Comparison of ENCODE assay signal across 8 mouse cellular contexts in genomic region chr1:64735781-64736680, GRCm38 (mm10). TPM values are rescaled to one million over a fixed set of nuclear protein-coding genes. Genes with fewer than 3 reads are reported as not detected.
DNase-seq lines count a peak whose midpoint lies in the region; ATAC-seq lines count a peak whose summit lies in the region.

No protein-coding gene starts in this region.

- peaks cover 48% of the 10 kb centered on the region for H3K4me1 ChIP-seq in forebrain, embryonic 15.5 days
- H3K4me1 ChIP-seq in hindbrain, embryonic 11.5 days (replicated peaks; ENCODE audit: control insufficient read depth, insufficient read depth, low read length), result peaks cover 10% of the 10 kb centered on the region
- H3K4me1 ChIP-seq in limb, embryonic 12.5 days (replicated peaks), result peaks cover 40% of the 10 kb centered on the region
- H3K4me1 ChIP-seq in midbrain, embryonic 13.5 days (replicated peaks), result peaks cover 58% of the 10 kb centered on the region

- peak; percentile 94 for DNase-seq in heart, adult 11 months
- no peak for DNase-seq in heart, adult 8-10 months (ENCODE audit: low spot score)
- DNase-seq in cerebellum, adult 11-12 months, result peak; percentile 34
- peak; percentile 77 for DNase-seq in hindbrain, embryonic 11.5 days (ENCODE audit: low spot score)
- peak; percentile 49 to 75 for DNase-seq in spleen, postnatal 4 days (ENCODE audit: low spot score in 2 of 2)

- H3K27me3 ChIP-seq in forebrain, embryonic 15.5 days, result peaks cover 63% of the 10 kb centered on the region
- peaks cover 41% of the 10 kb centered on the region for H3K27me3 ChIP-seq in hindbrain, embryonic 11.5 days (ENCODE audit: control insufficient read depth, insufficient read depth, low read length)
- H3K27me3 ChIP-seq in limb, embryonic 12.5 days, result peaks cover 71% of the 10 kb centered on the region
- peaks cover 76% of the 10 kb centered on the region for H3K27me3 ChIP-seq in midbrain, embryonic 13.5 days

- H3K4me3 ChIP-seq in forebrain, embryonic 15.5 days, result peak overlapping the region; percentile 53
- H3K4me3 ChIP-seq in hindbrain, embryonic 11.5 days (ENCODE audit: low read depth, low read length), result peak overlapping the region; percentile 63
- H3K4me3 ChIP-seq in limb, embryonic 12.5 days (replicated peaks), result peak overlapping the region; percentile 62
- H3K4me3 ChIP-seq in midbrain, embryonic 13.5 days (replicated peaks), result peak overlapping the region; percentile 59

- H3K36me3 ChIP-seq in forebrain, embryonic 15.5 days, result no peaks in the 10 kb centered on the region
- no peaks in the 10 kb centered on the region for H3K36me3 ChIP-seq in hindbrain, embryonic 11.5 days (ENCODE audit: control insufficient read depth, insufficient read depth, low read length)
- no peaks in the 10 kb centered on the region for H3K36me3 ChIP-seq in limb, embryonic 12.5 days
- H3K36me3 ChIP-seq in midbrain, embryonic 13.5 days, result no peaks in the 10 kb centered on the region

- peak overlapping the region; percentile 51 for H3K9ac ChIP-seq in forebrain, embryonic 15.5 days (replicated peaks)
- H3K9ac ChIP-seq in hindbrain, embryonic 11.5 days (ENCODE audit: low read depth, low read length), result 0 out of 2 replicates have a peak overlapping the region, but pooled peaks have one; percentile 11
- peak overlapping the region; percentile 65 for H3K9ac ChIP-seq in limb, embryonic 12.5 days (replicated peaks)
- peak overlapping the region; percentile 33; the same call in 1 of the 2 replicates for H3K9ac ChIP-seq in midbrain, embryonic 13.5 days (replicated peaks)

- H3K27ac ChIP-seq in forebrain, embryonic 15.5 days (replicated peaks), result no peak overlapping the region
- no peak overlapping the region for H3K27ac ChIP-seq in hindbrain, embryonic 11.5 days (ENCODE audit: low read depth, low read length)
- H3K27ac ChIP-seq in limb, embryonic 12.5 days, result no peak overlapping the region
- H3K27ac ChIP-seq in midbrain, embryonic 13.5 days, result no peak overlapping the region

- peak overlapping the region; percentile 97 for H3K4me2 ChIP-seq in forebrain, embryonic 15.5 days (replicated peaks)
- H3K4me2 ChIP-seq in hindbrain, embryonic 11.5 days (replicated peaks; ENCODE audit: low read depth, low read length), result peak overlapping the region; percentile 98
- H3K4me2 ChIP-seq in limb, embryonic 12.5 days, result peak overlapping the region; percentile 93
- peak overlapping the region; percentile 94 for H3K4me2 ChIP-seq in midbrain, embryonic 13.5 days (replicated peaks)

- WGBS in forebrain, embryonic 15.5 days, result 5% methylated on average over 75 of the region's 75 CpGs
- 10% methylated on average over 75 of the region's 75 CpGs for WGBS in hindbrain, embryonic 11.5 days
- WGBS in limb, embryonic 12.5 days, result 10% methylated on average over 74 of the region's 75 CpGs
- WGBS in midbrain, embryonic 13.5 days, result 9% methylated on average over 73 of the region's 75 CpGs

- H3K9me3 ChIP-seq in forebrain, embryonic 15.5 days, result no peaks in the 10 kb centered on the region
- no peaks in the 10 kb centered on the region for H3K9me3 ChIP-seq in hindbrain, embryonic 11.5 days (ENCODE audit: control insufficient read depth, low read length)
- no peaks in the 10 kb centered on the region for H3K9me3 ChIP-seq in limb, embryonic 12.5 days
- no peaks in the 10 kb centered on the region for H3K9me3 ChIP-seq in midbrain, embryonic 13.5 days

- peak; percentile 26 for ATAC-seq in forebrain, embryonic 15.5 days (replicated peaks)
- peak; percentile 17; the same call in 1 of the 2 replicates for ATAC-seq in hindbrain, embryonic 11.5 days (ENCODE audit: low FRiP score)
- ATAC-seq in limb, embryonic 12.5 days (ENCODE audit: insufficient number of reproducible peaks, insufficient read depth, low FRiP score, low TSS enrichment, low read depth), result no peak
- ATAC-seq in midbrain, embryonic 13.5 days, result peak; percentile 32

RNA-seq across cellular contexts. Expression of gene Fzd5, which starts 1.5 kb away (rescaled TPM):
- 1 to 10 TPM; 3.9 to 4.4 (median 4.3) TPM for total RNA-seq in heart, adult 8-10 months (2022)
- 0.55 and 0.87 TPM in 2 replicates for polyA plus RNA-seq in forebrain, embryonic 15.5 days (2015; fragmentation: Nextera tagmentation; extraction: Ambion mirVana)
- polyA plus RNA-seq in hindbrain, embryonic 11.5 days (2014; fragmentation: Nextera tagmentation; extraction: Ambion mirVana), result 0.33 and 0.52 TPM in 2 replicates
- 0.88 and 1.2 TPM in 2 replicates for polyA plus RNA-seq in limb, embryonic 12.5 days (2016; fragmentation: Nextera tagmentation; extraction: Ambion mirVana)
- polyA plus RNA-seq in midbrain, embryonic 13.5 days (2015; fragmentation: Nextera tagmentation; extraction: Ambion mirVana), result 0.40 and 0.46 TPM in 2 replicates

RNA-seq across cellular contexts. Expression of gene Ccnyl1, which starts 45.8 kb away (rescaled TPM):
- 10 to 100 TPM; 10.3 to 16.9 (median 12.9) TPM for total RNA-seq in heart, adult 8-10 months (2022)
- 4.0 and 4.6 TPM in 2 replicates for polyA plus RNA-seq in forebrain, embryonic 15.5 days (2015; fragmentation: Nextera tagmentation; extraction: Ambion mirVana)
- polyA plus RNA-seq in hindbrain, embryonic 11.5 days (2014; fragmentation: Nextera tagmentation; extraction: Ambion mirVana), result 11.5 and 13.4 TPM in 2 replicates
- polyA plus RNA-seq in limb, embryonic 12.5 days (2016; fragmentation: Nextera tagmentation; extraction: Ambion mirVana), result 7.4 and 7.8 TPM in 2 replicates
- polyA plus RNA-seq in midbrain, embryonic 13.5 days (2015; fragmentation: Nextera tagmentation; extraction: Ambion mirVana), result 5.0 and 6.0 TPM in 2 replicates

Comparison
In these comparisons a context has a peak if more than half of its experiments do, and no peak if none do; other contexts are left out.
1. H3K9ac ChIP-seq: peak in every context shown above with its lines; median percentile 65 in limb, embryonic 12.5 days; 51 in forebrain, embryonic 15.5 days; 33 in midbrain, embryonic 13.5 days; 11 in hindbrain, embryonic 11.5 days.